In the genomic region with DNA sequence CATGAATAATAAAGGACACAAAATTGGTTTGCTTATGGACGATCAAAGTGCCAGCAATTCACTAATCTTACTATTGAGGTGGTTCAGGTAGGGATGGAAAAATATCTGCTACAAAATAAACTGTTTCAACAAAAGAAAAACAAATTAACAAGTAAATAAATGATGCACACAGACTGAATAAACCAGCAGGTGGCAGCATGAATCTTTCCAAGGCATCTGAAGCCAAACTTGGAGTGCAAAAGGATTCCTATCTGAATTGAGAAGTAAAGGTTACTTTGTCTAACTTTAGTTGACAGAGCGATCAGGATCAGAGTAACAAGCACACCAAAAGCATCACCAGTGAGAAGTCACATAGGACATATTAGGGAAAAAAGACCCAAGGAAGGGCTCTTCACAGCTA, we compare ENCODE assay signal across 8 mouse cellular contexts.
DNase-seq lines count a peak whose midpoint lies in the region; ATAC-seq and TF ChIP-seq lines count a peak whose summit lies in the region.

No protein-coding gene starts in this region.

- peak; percentile 91 for TF ChIP-seq RAD21 in CH12.LX (IDR thresholded peaks at IDR 0.05; ENCODE audit: low read depth, low read length)

- ATAC-seq in erythroblast, adult 5-6 weeks (replicated peaks; ENCODE audit: low FRiP score, poor library complexity, severe bottlenecking): no peak

- no peak overlapping the region for H3K9ac ChIP-seq in CH12.LX (ENCODE audit: insufficient read depth, low read depth)

- H3K36me3 ChIP-seq in erythroblast, embryonic 14.5 days (ENCODE audit: control insufficient read depth): peaks cover 22% of the 10 kb centered on the region
- no peaks in the 10 kb centered on the region for H3K36me3 ChIP-seq in CH12.LX (replicated peaks in 1 of 2; ENCODE audit: control insufficient read depth in 1 of 2, insufficient read depth in 1 of 2, low read length in 1 of 2)

- no peak overlapping the region for H3K4me2 ChIP-seq in CH12.LX (ENCODE audit: insufficient read depth, low read depth, poor library complexity, severe bottlenecking)

- DNase-seq in CH12.LX (ENCODE audit: extremely low read depth): no peak
- peak; percentile 21 to 66 for DNase-seq in cerebellum, postnatal 36 days
- peak; percentile 28 to 73 for DNase-seq in heart, postnatal 14 days
- DNase-seq in layer of hippocampus, adult 2 months (ENCODE audit: low spot score in 2 of 2): peak; percentile 45 to 55
- DNase-seq in lung, postnatal 36 days: peak; percentile 88
- DNase-seq in spleen, postnatal 10 days (ENCODE audit: low spot score in 2 of 2): peak; percentile 24 to 42

- no peak for TF ChIP-seq POLR2A in CH12.LX (IDR thresholded peaks at IDR 0.05; ENCODE audit: low read depth, low read length)

- in situ Hi-C loops in CH12.LX (cut with MboI; ENCODE audit: low pct_ligation_motif_present, low pct_unique_long_range_greater_than_20kb, low sequenced_read_pairs): loop anchor here (25.0 kb wide), 1 partner anchor 503 kb away; the partner anchor contains the start of gene Rlim

- intact Hi-C loops in heart, postnatal 14 days (cut with DNase I): loop anchor here (1.0 to 10.0 kb wide), 5 partner anchors 140 to 501 kb away; partner anchors contain the start of gene Rlim

- peaks cover 14% of the 10 kb centered on the region for H3K9me3 ChIP-seq in erythroblast, embryonic 14.5 days (ENCODE audit: control insufficient read depth, low read length)
- no peaks in the 10 kb centered on the region for H3K9me3 ChIP-seq in CH12.LX (replicated peaks; ENCODE audit: low read length)

- dilution Hi-C loops in CH12.LX (cut with MboI; ENCODE audit: extremely low pct_ligation_motif_present, extremely low pct_unique_long_range_greater_than_20kb, low sequenced_read_pairs): no loop called here

- no peak for TF ChIP-seq EP300 in CH12.LX (IDR thresholded peaks at IDR 0.05; ENCODE audit: low read length)

- peak overlapping the region; percentile 83 for H3K4me3 ChIP-seq in erythroblast, embryonic 14.5 days (replicated peaks)
- no peak overlapping the region for H3K4me3 ChIP-seq in CH12.LX (replicated peaks in 1 of 3; ENCODE audit: low read depth in 2 of 3, low read length in 2 of 3, poor library complexity in 1 of 3)
- H3K4me3 ChIP-seq in layer of hippocampus, adult 2 months: no peak overlapping the region

- peak; percentile 10 to 83; a peak in 2 of 4 replicates for TF ChIP-seq CTCF in CH12.LX (conservative IDR thresholded peaks at IDR 0.05 in 1 of 2, IDR thresholded peaks at IDR 0.05 in 1 of 2; ENCODE audit: low read depth in 2 of 2, low read length in 2 of 2)
- TF ChIP-seq CTCF in layer of hippocampus, adult 2 months (conservative IDR thresholded peaks at IDR 0.05): peak; percentile 85

- no peak overlapping the region for H3K27ac ChIP-seq in CH12.LX (ENCODE audit: insufficient read depth, low read depth)
- H3K27ac ChIP-seq in layer of hippocampus, adult 2 months: no peak overlapping the region

- no peaks in the 10 kb centered on the region for H3K27me3 ChIP-seq in erythroblast, embryonic 14.5 days (ENCODE audit: control insufficient read depth)
- no peaks in the 10 kb centered on the region for H3K27me3 ChIP-seq in CH12.LX (replicated peaks)

- H3K4me1 ChIP-seq in erythroblast, embryonic 14.5 days (ENCODE audit: control insufficient read depth): peaks cover 7% of the 10 kb centered on the region
- H3K4me1 ChIP-seq in CH12.LX (ENCODE audit: control insufficient read depth in 1 of 2, insufficient read depth in 2 of 2): no peaks in the 10 kb centered on the region

- no peaks in the 10 kb centered on the region for H3K79me2 ChIP-seq in CH12.LX (replicated peaks; ENCODE audit: control insufficient read depth, extremely low read depth, insufficient read depth, poor library complexity, severe bottlenecking)

TF ChIP-seq in CH12.LX, 34 proteins besides CTCF, POLR2A, EP300 and RAD21:
- TF ChIP-seq MAFK (IDR thresholded peaks at IDR 0.05; ENCODE audit: insufficient replicate concordance, low read length) (no peak), SMC3 (IDR thresholded peaks at IDR 0.05; ENCODE audit: low read depth, low read length) (peak; percentile 92), ZC3H11A (IDR thresholded peaks at IDR 0.05; ENCODE audit: low read depth, low read length) (peak; percentile 89)
